Mouse (Mus musculus): ENCODE data around the gene Gng2. TPM values are rescaled to one million over a fixed set of nuclear protein-coding genes. Genes with fewer than 3 reads are reported as not detected.
A peak's percentile ranks its signal among the peaks of the same experiment; 100 is the strongest.
"Not testable (repeated sequence)": the region's sequence is repeated elsewhere in the genome, so short reads cannot be mapped to it uniquely, and the experiment has no call there.

Gng2 gene
- total and polyA plus RNA-seq, 3 experiments = 11.7 to 14.9 (median 13.0) TPM

DNA sequence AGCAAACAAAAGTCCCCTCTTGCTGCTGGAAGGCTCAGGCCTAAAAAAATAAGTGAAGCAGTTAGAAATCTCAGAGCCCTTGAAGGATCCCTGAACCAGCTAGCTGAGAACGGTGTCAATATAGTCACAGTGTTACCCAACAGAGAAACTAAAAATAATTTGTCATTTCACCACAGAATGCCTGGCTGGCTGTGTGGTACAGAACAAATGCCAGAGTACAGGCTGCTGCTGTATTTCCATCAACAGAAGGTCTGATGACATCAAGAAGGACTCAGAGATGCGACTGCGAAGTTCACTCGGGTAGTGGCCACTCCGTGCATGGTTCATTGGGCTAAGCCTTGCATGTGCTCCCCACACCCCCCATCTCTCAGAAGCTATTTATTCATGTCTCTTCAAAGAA, 89.9 kb downstream of the Gng2 start:
- DNase-seq = peak in 1 of 2 experiments; percentile 28
- TF ChIP-seq EP300 (IDR thresholded peaks at IDR 0.05; ENCODE audit: insufficient read depth, low read depth, low read length) = 0 out of 2 replicates have a peak, but pooled peaks have one; percentile 48
- TF ChIP-seq POLR2A (IDR thresholded peaks at IDR 0.05; ENCODE audit: insufficient read depth, low read depth, low read length) = no peak
- H3K27ac ChIP-seq = peak overlapping the region; percentile 45
- no peaks in the 10 kb centered on the region; the same call in 1 of the 2 replicates for H3K4me1 ChIP-seq (ENCODE audit: control insufficient read depth, insufficient read depth, low read length)
- no peak overlapping the region for H3K9ac ChIP-seq (ENCODE audit: low read depth, low read length)
- intact Hi-C loops (cut with DNase I) = loop anchor here (5.0 kb wide), 1 partner anchor 45 kb away; no protein-coding TSS in a partner anchor
- H3K36me3 ChIP-seq (ENCODE audit: control insufficient read depth, insufficient read depth, low read length) = no peaks in the 10 kb centered on the region
- no peaks in the 10 kb centered on the region for H3K79me2 ChIP-seq (replicated peaks; ENCODE audit: control insufficient read depth, insufficient read depth, low read length)
- 70% methylated on average over 5 of the region's 5 CpGs for WGBS
- H3K27me3 ChIP-seq (ENCODE audit: control insufficient read depth, insufficient read depth, low read length) = no peaks in the 10 kb centered on the region
- H3K4me3 ChIP-seq = no peak overlapping the region

DNA sequence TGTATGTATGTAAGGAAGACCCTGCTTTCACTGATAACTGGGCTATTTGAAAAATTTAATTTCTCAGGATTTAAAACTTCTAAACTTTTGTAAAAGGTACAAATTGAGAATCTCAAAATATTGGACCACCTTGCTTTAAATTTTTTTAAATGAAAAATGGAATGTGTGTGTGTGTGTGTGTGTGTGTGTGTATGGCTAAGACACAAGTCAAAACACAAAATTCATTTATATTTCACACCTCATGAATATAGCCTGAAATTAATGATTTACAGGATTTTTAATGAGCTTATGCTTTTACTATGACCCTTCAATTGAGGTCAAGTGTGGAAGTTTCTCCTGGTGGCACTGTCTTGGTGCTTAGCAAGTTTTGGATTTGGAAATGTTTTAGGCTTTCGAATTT, 93.0 kb downstream of the Gng2 start:
- H3K36me3 ChIP-seq (ENCODE audit: control insufficient read depth, insufficient read depth, low read length); H3K9ac ChIP-seq (ENCODE audit: low read depth, low read length); H3K27ac ChIP-seq; H3K4me3 ChIP-seq; H3K27me3 ChIP-seq (ENCODE audit: control insufficient read depth, insufficient read depth, low read length); H3K79me2 ChIP-seq (replicated peaks; ENCODE audit: control insufficient read depth, insufficient read depth, low read length); DNase-seq; intact Hi-C loops (cut with DNase I); H3K4me1 ChIP-seq (ENCODE audit: control insufficient read depth, insufficient read depth, low read length): not testable (repeated sequence)
- 88% methylated on average over 1 of the region's 1 CpGs for WGBS

DNA sequence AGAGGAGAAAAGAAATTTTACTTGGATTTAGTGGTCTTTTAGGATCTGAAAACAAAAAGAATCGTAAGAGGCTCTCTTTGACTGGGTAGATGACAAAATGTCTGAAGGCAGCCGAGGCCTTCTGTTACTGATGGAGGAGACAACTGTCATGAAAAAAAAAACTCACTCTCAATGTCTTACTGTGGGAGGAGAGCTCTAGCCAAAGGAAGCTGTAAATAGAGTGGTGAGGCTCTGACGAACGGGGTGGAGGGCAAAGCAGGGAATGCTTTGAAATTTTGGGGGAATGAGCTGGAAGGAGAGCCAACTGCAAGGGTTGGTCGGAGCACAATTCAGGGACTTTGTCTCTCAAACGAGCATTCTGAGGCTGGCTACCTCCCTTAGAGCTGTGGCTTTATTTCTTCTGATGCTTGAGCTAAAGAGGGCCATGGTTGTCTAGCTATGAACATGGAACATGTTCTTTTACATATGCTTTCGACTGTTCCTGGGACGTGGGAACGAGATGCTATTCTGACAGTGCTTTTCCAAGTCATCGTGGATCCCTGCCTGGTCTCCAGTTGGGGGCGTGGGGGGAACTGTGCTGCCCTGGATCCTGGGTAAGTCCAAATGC, 103.1 kb downstream of the Gng2 start:
- Histone ChIP-seq H3K9ac (ENCODE audit: low read depth, low read length) (no peak overlapping the region), H3K4me1 (ENCODE audit: control insufficient read depth, insufficient read depth, low read length) (no peaks in the 10 kb centered on the region), H3K36me3 (ENCODE audit: control insufficient read depth, insufficient read depth, low read length) (no peaks in the 10 kb centered on the region), H3K4me3 (no peak overlapping the region), H3K27ac (no peak overlapping the region), H3K27me3 (ENCODE audit: control insufficient read depth, insufficient read depth, low read length) (no peaks in the 10 kb centered on the region), H3K79me2 (replicated peaks; ENCODE audit: control insufficient read depth, insufficient read depth, low read length) (no peaks in the 10 kb centered on the region)
- intact Hi-C loops (cut with DNase I) = no loop called here
- no peak for TF ChIP-seq POLR2A (IDR thresholded peaks at IDR 0.05; ENCODE audit: insufficient read depth, low read depth, low read length)
- TF ChIP-seq CTCF (IDR thresholded peaks at IDR 0.05) = no peak
- TF ChIP-seq EP300 (IDR thresholded peaks at IDR 0.05; ENCODE audit: insufficient read depth, low read depth, low read length) = no peak
- 85% methylated on average over 11 of the region's 11 CpGs for WGBS
- DNase-seq = no peak

DNA sequence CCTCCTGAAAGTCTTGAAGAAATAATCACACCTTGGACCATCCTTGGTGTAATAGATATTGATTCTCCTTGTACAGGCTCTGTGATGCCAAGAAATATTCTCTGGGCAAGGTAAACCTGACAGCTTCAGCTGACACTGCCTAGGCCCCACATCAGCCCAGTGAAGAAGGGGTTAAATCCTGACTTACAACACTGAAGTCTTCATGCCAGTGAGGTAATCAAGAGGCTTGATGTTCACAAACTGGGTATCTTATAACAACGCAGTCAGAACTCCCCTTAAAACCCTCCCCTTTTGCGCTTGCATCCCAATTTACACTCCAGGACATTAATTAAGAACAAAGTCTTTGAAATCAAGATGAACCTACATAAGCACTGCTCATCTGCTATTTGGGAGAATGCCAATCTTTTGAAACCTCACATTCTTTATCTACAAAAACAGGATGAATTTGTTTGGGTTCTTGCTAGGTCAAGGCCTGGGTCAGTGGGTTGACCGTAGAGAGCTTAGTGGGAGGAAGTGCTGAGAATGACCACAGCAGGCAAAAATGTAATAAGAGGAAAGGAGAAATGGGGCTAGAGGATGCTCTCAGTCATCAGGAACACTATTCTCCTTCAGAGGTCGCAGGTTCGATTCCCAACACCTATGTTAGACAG, 110.0 kb downstream of the Gng2 start:
- intact Hi-C loops (cut with DNase I) = no loop called here

DNA sequence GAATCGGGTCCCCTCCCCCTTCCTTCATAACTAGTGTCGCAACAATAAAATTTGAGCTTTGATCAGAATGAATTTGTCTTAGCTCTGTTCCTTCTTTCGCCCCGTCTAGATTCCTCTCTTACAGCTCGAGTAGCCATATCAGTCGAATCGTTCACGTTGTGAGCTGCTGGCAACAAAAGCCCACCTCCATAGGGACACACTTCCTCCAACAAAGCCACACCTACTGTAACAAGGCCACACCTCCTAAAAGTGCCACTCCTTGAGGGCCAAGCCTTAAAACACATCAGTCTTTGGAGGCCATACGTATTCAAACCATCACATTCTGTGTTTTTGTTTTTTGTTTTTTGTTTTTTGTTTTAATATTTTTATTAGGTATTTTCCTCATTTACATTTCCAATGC, 112.3 kb downstream of the Gng2 start:
- H3K79me2 ChIP-seq (replicated peaks; ENCODE audit: control insufficient read depth, insufficient read depth, low read length); H3K27me3 ChIP-seq (ENCODE audit: control insufficient read depth, insufficient read depth, low read length); H3K4me3 ChIP-seq; H3K27ac ChIP-seq; H3K4me1 ChIP-seq (ENCODE audit: control insufficient read depth, insufficient read depth, low read length); intact Hi-C loops (cut with DNase I); H3K36me3 ChIP-seq (ENCODE audit: control insufficient read depth, insufficient read depth, low read length); H3K9ac ChIP-seq (ENCODE audit: low read depth, low read length); DNase-seq: not testable (repeated sequence)
- WGBS = 80% methylated on average over 9 of the region's 9 CpGs

More for the DNA sequence above, 110.0 kb downstream of the Gng2 start:
- Histone ChIP-seq H3K4me1 (ENCODE audit: control insufficient read depth, insufficient read depth, low read length) (no peaks in the 10 kb centered on the region), H3K9ac (ENCODE audit: low read depth, low read length) (no peak overlapping the region), H3K36me3 (ENCODE audit: control insufficient read depth, insufficient read depth, low read length) (no peaks in the 10 kb centered on the region), H3K4me3 (no peak overlapping the region), H3K79me2 (replicated peaks; ENCODE audit: control insufficient read depth, insufficient read depth, low read length) (no peaks in the 10 kb centered on the region), H3K27ac (no peak overlapping the region), H3K27me3 (ENCODE audit: control insufficient read depth, insufficient read depth, low read length) (no peaks in the 10 kb centered on the region)
- no peak for DNase-seq
- TF ChIP-seq CTCF (IDR thresholded peaks at IDR 0.05) (no peak), POLR2A (IDR thresholded peaks at IDR 0.05; ENCODE audit: insufficient read depth, low read depth, low read length) (no peak), EP300 (IDR thresholded peaks at IDR 0.05; ENCODE audit: insufficient read depth, low read depth, low read length) (no peak)
- 58% methylated on average over 5 of the region's 5 CpGs for WGBS

DNA sequence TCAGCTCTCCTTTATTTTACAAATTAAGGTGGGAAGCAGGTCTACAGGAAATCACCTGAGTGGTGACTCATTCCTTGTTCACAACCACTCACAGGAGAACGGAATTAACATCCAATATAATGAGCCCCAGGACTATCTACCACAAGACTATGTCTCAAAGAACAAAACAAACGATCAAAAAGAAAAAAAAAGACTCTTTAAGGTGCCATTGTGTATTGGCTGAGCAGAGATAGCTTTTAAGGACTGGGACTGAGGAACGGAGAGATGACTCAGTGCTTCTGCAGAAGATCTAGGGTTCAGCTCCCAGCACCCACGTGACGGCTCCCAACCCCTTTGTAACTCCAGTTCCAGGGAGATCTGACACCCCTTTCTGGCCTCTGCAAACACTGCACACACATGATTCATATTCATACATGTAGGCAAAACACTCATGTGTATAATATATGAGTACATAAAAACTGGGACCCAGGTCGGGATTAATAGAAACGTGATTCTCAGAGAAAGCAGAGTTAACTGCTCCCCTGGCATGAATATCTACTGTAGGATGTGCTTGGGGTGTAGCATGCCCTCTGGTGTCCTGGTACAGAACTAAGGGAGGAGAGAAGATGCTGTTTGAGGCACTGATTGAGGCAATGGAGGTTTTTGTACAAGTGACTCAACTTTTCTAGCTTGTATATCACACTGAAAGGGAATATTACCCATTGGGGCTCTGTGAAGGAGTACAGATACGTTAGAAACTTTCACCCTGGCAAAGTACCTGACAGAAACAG, 115.9 kb downstream of the Gng2 start:
- Histone ChIP-seq H3K4me1 (ENCODE audit: control insufficient read depth, insufficient read depth, low read length) (no peaks in the 10 kb centered on the region), H3K4me3 (no peak overlapping the region), H3K27me3 (ENCODE audit: control insufficient read depth, insufficient read depth, low read length) (no peaks in the 10 kb centered on the region), H3K79me2 (replicated peaks; ENCODE audit: control insufficient read depth, insufficient read depth, low read length) (no peaks in the 10 kb centered on the region), H3K36me3 (ENCODE audit: control insufficient read depth, insufficient read depth, low read length) (no peaks in the 10 kb centered on the region), H3K27ac (no peak overlapping the region), H3K9ac (ENCODE audit: low read depth, low read length) (no peak overlapping the region)
- intact Hi-C loops (cut with DNase I) = no loop called here
- no peak for DNase-seq
- TF ChIP-seq CTCF (IDR thresholded peaks at IDR 0.05) (peak; percentile 28), POLR2A (IDR thresholded peaks at IDR 0.05; ENCODE audit: insufficient read depth, low read depth, low read length) (no peak)
- WGBS = 83% methylated on average over 8 of the region's 8 CpGs
